7 mouse cellular contexts compared by ENCODE assay signal in genomic region chr1:177338466-177339206, GRCm38 (mm10).
DNase-seq lines count a peak whose midpoint lies in the region; ATAC-seq lines count a peak whose summit lies in the region.

No protein-coding gene starts in this region.

- H3K27ac ChIP-seq in intestine, embryonic 15.5 days = 0 out of 2 replicates have a peak overlapping the region, but pooled peaks have one; percentile 27

- DNase-seq in adrenal gland, adult 18-20 months (ENCODE audit: low spot score in 2 of 2) = peak; percentile 52 to 53
- DNase-seq in cerebellum, postnatal 4 days (ENCODE audit: low spot score in 2 of 2) = peak; percentile 42 to 61
- DNase-seq in gastrocnemius, postnatal 14 days = peak; percentile 42
- DNase-seq in left cerebral cortex, postnatal 36 days (ENCODE audit: low spot score in 2 of 2) = peak; percentile 61 to 66
- peak; percentile 71 for DNase-seq in mesoderm, embryonic 11.5 days (ENCODE audit: low read depth, low spot score)
- DNase-seq in right cerebral cortex, postnatal 4 days = peak; percentile 66

- no peaks in the 10 kb centered on the region for H3K36me3 ChIP-seq in intestine, embryonic 15.5 days

- H3K4me3 ChIP-seq in intestine, embryonic 15.5 days (replicated peaks) = peak overlapping the region; percentile 45

- ATAC-seq in intestine, embryonic 15.5 days = peak; percentile 74

- no peaks in the 10 kb centered on the region for H3K9me3 ChIP-seq in intestine, embryonic 15.5 days

- peaks cover 4% of the 10 kb centered on the region for H3K4me1 ChIP-seq in intestine, embryonic 15.5 days (replicated peaks)

- peak overlapping the region; percentile 57 for H3K9ac ChIP-seq in intestine, embryonic 15.5 days

- no peaks in the 10 kb centered on the region for H3K27me3 ChIP-seq in intestine, embryonic 15.5 days (replicated peaks)

- H3K4me2 ChIP-seq in intestine, embryonic 15.5 days (replicated peaks) = peak overlapping the region; percentile 89

- intact Hi-C loops in gastrocnemius, postnatal 14 days (cut with DNase I; ENCODE audit: low total_unique reads) = no loop called here
- intact Hi-C loops in left cerebral cortex, postnatal 36 days (cut with DNase I) = no loop called here

- 7% methylated on average over 32 of the region's 32 CpGs for WGBS in intestine, embryonic 15.5 days

Comparison
In these comparisons a context has a peak if more than half of its experiments do, and no peak if none do; other contexts are left out.
1. Peak in every context shown above with its lines: DNase-seq, ATAC-seq, H3K4me3 ChIP-seq and H3K27ac ChIP-seq.